Mouse (Mus musculus) testis, adult 2 months (tissue): ENCODE data around the gene Gna15. TPM values are rescaled to one million over a fixed set of nuclear protein-coding genes. Genes with fewer than 3 reads are reported as not detected.
A peak's percentile ranks its signal among the peaks of the same experiment; 100 is the strongest.

Experiments used
- H3K27ac ChIP-seq: fragments of 200-500 bp; 2 replicates; pipeline ENCODE4 v1.5.1; 2012; ENCODE audit warnings: low read depth, low read length; ENCODE audit not compliant: control insufficient read depth, insufficient read depth
- H3K27me3 ChIP-seq: fragments of 200-500 bp; 2 replicates; pipeline ENCODE4 v1.6.1; 2012; ENCODE audit warnings: mild to moderate bottlenecking, low read length, moderate library complexity; ENCODE audit not compliant: control insufficient read depth, insufficient read depth
- H3K36me3 ChIP-seq: fragments of 200-500 bp; 2 replicates; pipeline ENCODE4 v1.6.1; 2012; ENCODE audit warnings: mild to moderate bottlenecking, low read length; ENCODE audit not compliant: control insufficient read depth, insufficient read depth
- H3K4me1 ChIP-seq: fragments of 200-500 bp; 2 replicates; pipeline ENCODE4 v1.6.1; 2012; ENCODE audit warnings: low read length; ENCODE audit not compliant: control insufficient read depth, insufficient read depth
- H3K4me3 ChIP-seq: fragments of 200-500 bp; 2 replicates; pipeline ENCODE4 v1.5.1; 2012; ENCODE audit warnings: low read depth, mild to moderate bottlenecking, low read length, moderate library complexity, mixed read lengths; ENCODE audit not compliant: control insufficient read depth
- CTCF ChIP-seq: fragments of 200-500 bp; IDR thresholded peaks from 2 replicates; pipeline ENCODE4 v1.5.1; 2012; ENCODE audit warnings: low read depth, mild to moderate bottlenecking, inconsistent platforms, low read length, moderate library complexity; ENCODE audit not compliant: control insufficient read depth, insufficient read depth, insufficient replicate concordance
- POLR2A ChIP-seq: fragments of 200-500 bp; IDR thresholded peaks from 2 replicates; pipeline ENCODE4 v1.6.1; 2012; ENCODE audit warnings: low read depth, mild to moderate bottlenecking, inconsistent platforms, low read length, moderate library complexity; ENCODE audit not compliant: control insufficient read depth
- polyA plus RNA-seq: library from polyadenylated mRNA; depleted of rRNA; stranded (reverse); fragments of >200 nt; gene quantifications from 2 replicates; pipeline ENCODE4 v1.2.3, GENCODE M21; 2012

The Gna15 gene
- polyA plus RNA-seq, 1 experiment = 1.0 TPM

DNA sequence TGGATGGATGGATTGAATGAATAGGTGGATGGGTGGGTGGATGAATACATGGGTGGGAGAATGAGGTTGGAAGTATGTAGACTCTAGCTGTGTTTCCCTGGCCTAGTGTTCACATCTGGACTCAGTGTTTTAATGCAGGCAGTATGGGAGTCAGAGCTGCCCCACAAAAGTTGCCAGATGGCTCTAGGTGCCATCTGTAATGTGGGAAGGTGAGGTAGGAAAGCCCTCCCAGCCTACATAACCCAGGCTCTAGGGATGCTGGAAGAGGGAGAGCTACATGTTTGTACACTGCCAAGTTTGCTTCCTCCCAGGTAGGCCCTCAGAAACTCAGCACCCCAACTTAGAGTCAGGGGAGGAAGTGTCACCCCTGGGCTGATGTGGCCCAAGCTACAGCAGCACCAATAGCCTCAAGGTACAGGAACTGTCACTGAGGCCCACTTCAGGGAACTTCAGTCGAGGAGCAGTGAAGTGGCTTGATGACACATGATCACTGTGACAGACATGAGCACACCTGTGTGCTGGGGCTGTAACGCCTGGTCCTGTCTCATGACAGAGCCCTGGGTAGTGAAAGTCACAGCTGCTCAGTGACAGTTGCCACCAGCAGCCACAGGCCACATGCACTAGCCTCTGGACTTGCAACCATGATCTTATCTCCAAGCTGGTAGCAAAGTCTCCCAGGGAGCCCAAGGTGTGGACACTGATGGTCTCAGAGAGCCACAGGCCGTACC is 14.5 kb upstream of the Gna15 start:
- no peak overlapping the region for H3K4me3 ChIP-seq
- no peak overlapping the region for H3K27ac ChIP-seq
- TF ChIP-seq CTCF = no peak
- TF ChIP-seq POLR2A = no peak
- no peaks in the 10 kb centered on the region; the same call in 1 of the 2 replicates for H3K4me1 ChIP-seq
- no peaks in the 10 kb centered on the region for H3K36me3 ChIP-seq
- H3K27me3 ChIP-seq = no peaks in the 10 kb centered on the region

GRCm38 (mm10) chr10:81537429-81537828 is 13.4 kb upstream of the Gna15 start:
- H3K27ac ChIP-seq = no peak overlapping the region
- no peaks in the 10 kb centered on the region for H3K27me3 ChIP-seq
- H3K4me1 ChIP-seq = no peaks in the 10 kb centered on the region; the same call in 1 of the 2 replicates
- TF ChIP-seq POLR2A (no peak), CTCF (no peak)
- H3K36me3 ChIP-seq = no peaks in the 10 kb centered on the region
- no peak overlapping the region for H3K4me3 ChIP-seq

DNA sequence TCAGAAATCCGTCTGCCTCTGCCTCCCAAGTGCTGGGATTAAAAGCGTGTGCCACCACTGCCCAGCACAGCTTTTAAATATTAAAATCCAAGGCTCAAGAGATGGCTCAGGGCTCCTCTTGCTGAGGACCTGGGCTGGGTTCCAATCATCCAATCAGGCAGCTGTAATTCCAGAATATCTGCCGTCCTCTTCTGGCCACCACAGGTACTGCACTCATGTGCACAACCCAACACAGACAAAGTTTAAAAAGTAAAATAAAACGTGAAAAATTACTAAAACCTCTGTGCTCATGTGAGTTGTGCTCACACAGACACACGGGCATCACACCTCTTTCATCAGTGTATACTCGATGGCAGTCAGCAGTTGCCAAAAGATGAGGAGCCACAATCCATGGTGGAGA is 12.7 kb upstream of the Gna15 start:
- H3K36me3 ChIP-seq = no peaks in the 10 kb centered on the region
- no peaks in the 10 kb centered on the region; the same call in 1 of the 2 replicates for H3K4me1 ChIP-seq
- no peak overlapping the region for H3K4me3 ChIP-seq
- no peak for TF ChIP-seq CTCF
- TF ChIP-seq POLR2A = no peak
- no peak overlapping the region for H3K27ac ChIP-seq
- no peaks in the 10 kb centered on the region for H3K27me3 ChIP-seq

DNA sequence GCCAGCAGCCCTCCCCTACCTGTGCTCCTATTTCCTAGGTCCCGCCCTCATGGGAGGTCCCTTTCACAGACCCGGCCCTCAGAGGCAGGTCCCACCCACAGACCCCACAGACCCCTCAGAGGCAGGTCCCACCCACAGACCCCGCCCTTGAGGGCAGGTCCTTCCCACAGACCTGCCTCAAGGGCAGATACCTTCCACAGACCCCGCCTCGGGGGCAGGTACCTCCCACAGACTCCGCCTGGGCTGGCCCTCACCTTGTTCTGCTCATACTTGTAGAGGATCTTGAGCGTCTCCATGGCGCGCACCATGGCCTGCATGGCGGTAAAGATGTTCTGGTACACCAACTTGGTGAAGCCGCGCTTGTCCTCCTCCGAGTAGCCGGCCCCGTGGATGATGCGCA is 10.8 kb upstream of the Gna15 start:
- TF ChIP-seq POLR2A (no peak), CTCF (no peak)
- no peak overlapping the region for H3K4me3 ChIP-seq
- no peak overlapping the region for H3K27ac ChIP-seq
- no peaks in the 10 kb centered on the region for H3K27me3 ChIP-seq
- no peaks in the 10 kb centered on the region for H3K4me1 ChIP-seq
- H3K36me3 ChIP-seq = no peaks in the 10 kb centered on the region

DNA sequence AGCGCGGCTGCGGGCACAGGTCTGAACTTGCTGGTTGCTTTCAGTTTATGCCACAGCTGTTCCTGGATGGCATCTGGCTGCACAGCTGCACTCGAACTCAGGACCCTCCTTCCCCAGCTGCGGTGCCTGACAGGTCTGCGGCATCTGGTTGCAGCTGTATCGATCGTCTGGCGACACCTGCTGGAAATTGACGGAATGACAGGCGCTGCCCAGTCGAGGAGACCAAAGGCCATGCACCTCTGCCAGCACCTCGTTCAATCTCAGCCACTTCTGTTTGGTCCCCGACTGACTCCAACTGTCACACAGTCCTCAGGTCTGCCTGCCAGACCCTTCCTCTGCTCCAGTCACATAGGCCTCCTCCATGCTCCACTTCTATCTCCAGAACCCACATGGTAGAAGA is 2.8 kb upstream of the Gna15 start:
- Histone ChIP-seq H3K27me3 (no peaks in the 10 kb centered on the region), H3K4me3 (no peak overlapping the region), H3K27ac (no peak overlapping the region), H3K36me3 (no peaks in the 10 kb centered on the region), H3K4me1 (peaks cover 20% of the 10 kb centered on the region)
- peak; percentile 98 for TF ChIP-seq CTCF
- no peak for TF ChIP-seq POLR2A

DNA sequence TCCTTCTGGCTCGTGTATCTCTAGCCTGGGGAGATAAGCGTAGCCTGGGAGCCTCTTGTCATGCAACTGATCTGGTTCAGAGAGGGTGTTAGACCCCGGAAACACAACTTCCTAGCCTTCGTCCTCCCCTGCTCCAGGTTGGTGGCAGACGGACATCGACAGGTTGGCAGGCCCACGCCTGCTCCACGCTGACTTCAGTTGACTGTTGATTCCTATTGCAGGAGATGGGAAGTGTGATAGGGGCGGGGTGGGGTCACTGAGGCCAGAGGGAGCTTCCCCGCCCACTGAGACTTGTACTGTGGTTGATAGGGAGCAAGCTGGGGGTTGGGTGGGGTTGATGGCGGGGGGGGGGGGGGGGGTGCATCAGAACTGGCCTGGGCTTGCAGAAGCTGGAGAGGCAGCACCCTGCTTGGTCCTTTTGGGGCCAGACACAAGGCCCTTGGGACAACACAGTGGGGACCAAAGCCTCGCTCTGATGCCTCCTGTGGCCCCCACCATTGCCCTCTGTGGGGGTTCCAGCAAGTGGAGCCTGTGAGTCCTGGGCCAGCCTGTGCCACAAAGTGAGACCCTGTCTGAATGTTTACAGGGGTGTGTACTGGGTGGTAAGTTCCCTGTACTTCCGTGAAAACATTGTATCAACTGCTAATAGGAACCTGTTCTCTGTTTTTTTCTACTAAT is 1.1 kb upstream of the Gna15 start:
- H3K27me3 ChIP-seq = no peaks in the 10 kb centered on the region
- peaks cover 20% of the 10 kb centered on the region for H3K4me1 ChIP-seq
- no peak for TF ChIP-seq POLR2A
- TF ChIP-seq CTCF = no peak
- no peaks in the 10 kb centered on the region for H3K36me3 ChIP-seq
- H3K27ac ChIP-seq = no peak overlapping the region
- H3K4me3 ChIP-seq = no peak overlapping the region; the same call in 1 of the 2 replicates

- TF ChIP-seq POLR2A (no peak), CTCF (no peak)
- peak overlapping the region; percentile 75 for H3K4me3 ChIP-seq
- H3K4me1 ChIP-seq = peaks cover 20% of the 10 kb centered on the region
- no peaks in the 10 kb centered on the region for H3K27me3 ChIP-seq
- no peaks in the 10 kb centered on the region for H3K36me3 ChIP-seq
- peak overlapping the region; percentile 51 for H3K27ac ChIP-seq
These were observed 455 bp downstream of the Gna15 start for GRCm38 (mm10) chr10:81523570-81523969.
